Mouse (Mus musculus) midbrain, embryonic 10.5 days (tissue): ENCODE results near the gene Olfr104-ps. TPM values are rescaled to one million over a fixed set of nuclear protein-coding genes. Genes with fewer than 3 reads are reported as not detected.

Experiments
- DNase-seq: peaks from one replicate; pipeline ENCODE4 v3.0.0-alpha.2; 2017; ENCODE audit warnings: low spot score
- H3K27ac ChIP-seq: fragments of 300-500 bp; sonication (generic); replicated peaks from 2 replicates; pipeline ENCODE4 v1.5.1; 2016; ENCODE audit warnings: mild to moderate bottlenecking
- H3K27me3 ChIP-seq: fragments of 300-500 bp; sonication (generic); 2 replicates; pipeline ENCODE4 v1.6.1; 2016; ENCODE audit warnings: low read depth, mild to moderate bottlenecking; ENCODE audit not compliant: poor library complexity, severe bottlenecking
- H3K36me3 ChIP-seq: fragments of 300-500 bp; sonication (generic); 2 replicates; pipeline ENCODE4 v1.6.1; 2016; ENCODE audit warnings: mild to moderate bottlenecking, moderate library complexity
- H3K4me1 ChIP-seq: fragments of 300-500 bp; sonication (generic); 2 replicates; pipeline ENCODE4 v1.6.1; 2016
- H3K4me3 ChIP-seq: fragments of 300-500 bp; sonication (generic); 2 replicates; pipeline ENCODE4 v1.5.1; 2016; ENCODE audit warnings: mild to moderate bottlenecking, moderate library complexity
- H3K9me3 ChIP-seq: fragments of 300-500 bp; sonication (generic); replicated peaks from 2 replicates; pipeline ENCODE4 v1.6.1; 2016; ENCODE audit warnings: mild to moderate bottlenecking
- WGBS: fragments of 180-500 bp; shearing (Covaris S2); methylation state at CpG from one replicate; pipeline ENCODE4 v1.1.7; 2016; 5-methylcytosine and 5-hydroxymethylcytosine counted together
- polyA plus RNA-seq: library from polyadenylated mRNA; unstranded; fragments of >200 nt; fragmentation: Nextera tagmentation; extraction: Ambion mirVana; gene quantifications from 2 replicates; pipeline ENCODE4 v1.2.1, GENCODE M21; 2016

Gene Olfr104-ps
- not detected in 2 replicates for polyA plus RNA-seq

- no peaks in the 10 kb centered on the region for H3K4me1 ChIP-seq
- H3K27ac ChIP-seq, result no peak within 1 kb of the TSS
- H3K4me3 ChIP-seq, result no peak within 1 kb of the TSS
- H3K9me3 ChIP-seq, result no peaks in the 10 kb centered on the region
- H3K36me3 ChIP-seq, result no peaks in the 10 kb centered on the region
- H3K27me3 ChIP-seq, result no peaks in the 10 kb centered on the region
- no peak for DNase-seq
These were observed at the start of gene Olfr104-ps for GRCm38 (mm10) chr17:37359282-37359681. TSS of gene Olfr104-ps (plus strand) at chr17:37359582.

GRCm38 (mm10) chr17:37310146-37310699 is 49.2 kb upstream of the Olfr104-ps start:
- WGBS, result 61% methylated on average over 2 of the region's 2 CpGs
- H3K9me3 ChIP-seq, result no peaks in the 10 kb centered on the region
- H3K27me3 ChIP-seq, result no peaks in the 10 kb centered on the region
- DNase-seq, result no peak
- H3K36me3 ChIP-seq, result no peaks in the 10 kb centered on the region
- no peak overlapping the region for H3K4me3 ChIP-seq
- H3K4me1 ChIP-seq, result no peaks in the 10 kb centered on the region
- H3K27ac ChIP-seq, result no peak overlapping the region

GRCm38 (mm10) chr17:37316954-37317353 is 42.4 kb upstream of the Olfr104-ps start, which contains the start of gene Olfr102:
TSS of gene Olfr102 (minus strand) at chr17:37317054.
- Histone ChIP-seq H3K9me3 (peaks cover 5% of the 10 kb centered on the region; the same call in 1 of the 2 replicates), H3K4me3 (no peak within 1 kb of the TSS), H3K27ac (no peak within 1 kb of the TSS), H3K36me3 (no peaks in the 10 kb centered on the region), H3K27me3 (no peaks in the 10 kb centered on the region), H3K4me1 (no peaks in the 10 kb centered on the region)
- no peak for DNase-seq

GRCm38 (mm10) chr17:37339598-37339997 is 19.8 kb upstream of the Olfr104-ps start, which contains the start of gene Olfr103:
TSS of gene Olfr103 (minus strand) at chr17:37339698.
- Histone ChIP-seq H3K27me3 (no peaks in the 10 kb centered on the region), H3K9me3 (no peaks in the 10 kb centered on the region), H3K4me1 (no peaks in the 10 kb centered on the region), H3K4me3 (no peak within 1 kb of the TSS), H3K27ac (no peak within 1 kb of the TSS), H3K36me3 (no peaks in the 10 kb centered on the region)
- 93% methylated on average over 2 of the region's 2 CpGs for WGBS
- DNase-seq, result no peak

- H3K9me3 ChIP-seq, result no peaks in the 10 kb centered on the region
- H3K36me3 ChIP-seq, result no peaks in the 10 kb centered on the region
- H3K4me3 ChIP-seq, result no peak within 1 kb of the TSS
- no peaks in the 10 kb centered on the region for H3K27me3 ChIP-seq
- no peaks in the 10 kb centered on the region for H3K4me1 ChIP-seq
- no peak within 1 kb of the TSS for H3K27ac ChIP-seq
- DNase-seq, result no peak
These were observed 19.4 kb downstream of the Olfr104-ps start, which contains the start of gene Olfr105-ps for GRCm38 (mm10) chr17:37378733-37379132. TSS of gene Olfr105-ps (plus strand) at chr17:37379033.

- no peak for DNase-seq
- H3K27ac ChIP-seq, result no peak within 1 kb of the TSS
- no peaks in the 10 kb centered on the region for H3K36me3 ChIP-seq
- no peaks in the 10 kb centered on the region for H3K27me3 ChIP-seq
- no peaks in the 10 kb centered on the region for H3K4me1 ChIP-seq
- 84% methylated on average over 1 of the region's 1 CpGs for WGBS
- no peaks in the 10 kb centered on the region for H3K9me3 ChIP-seq
- H3K4me3 ChIP-seq, result no peak within 1 kb of the TSS
These were observed 30.7 kb downstream of the Olfr104-ps start, which contains the start of gene Olfr106-ps for GRCm38 (mm10) chr17:37390093-37390492. TSS of gene Olfr106-ps (plus strand) at chr17:37390393.

GRCm38 (mm10) chr17:37398926-37399325 is 39.5 kb downstream of the Olfr104-ps start, which contains the start of gene Olfr107:
TSS of gene Olfr107 (plus strand) at chr17:37399226.
- H3K4me1 ChIP-seq, result no peaks in the 10 kb centered on the region
- H3K27me3 ChIP-seq, result no peaks in the 10 kb centered on the region
- H3K27ac ChIP-seq, result no peak within 1 kb of the TSS
- no peaks in the 10 kb centered on the region for H3K9me3 ChIP-seq
- DNase-seq, result no peak
- H3K4me3 ChIP-seq, result no peak within 1 kb of the TSS
- 85% methylated on average over 3 of the region's 3 CpGs for WGBS
- H3K36me3 ChIP-seq, result no peaks in the 10 kb centered on the region

GRCm38 (mm10) chr17:37413380-37413779 is 54.0 kb downstream of the Olfr104-ps start:
- no peak overlapping the region for H3K27ac ChIP-seq
- no peak for DNase-seq
- no peaks in the 10 kb centered on the region for H3K27me3 ChIP-seq
- peaks cover 8% of the 10 kb centered on the region; the same call in 1 of the 2 replicates for H3K9me3 ChIP-seq
- no peak overlapping the region for H3K4me3 ChIP-seq
- H3K4me1 ChIP-seq, result no peaks in the 10 kb centered on the region
- no peaks in the 10 kb centered on the region for H3K36me3 ChIP-seq

Other genes starting within 250 kb of the Olfr104-ps start
- not detected in 2 replicates for gene Olfr92, start 239.5 kb upstream of the Olfr104-ps start, polyA plus RNA-seq
- gene Olfr93, start 198.1 kb upstream of the Olfr104-ps start, polyA plus RNA-seq, result not detected in 2 replicates
- gene Ubd, start 165.7 kb upstream of the Olfr104-ps start, polyA plus RNA-seq, result not detected in 2 replicates
- not detected in 2 replicates for gene Olfr94, start 158.6 kb upstream of the Olfr104-ps start, polyA plus RNA-seq
- not detected in 2 replicates for gene Olfr95, start 146.5 kb upstream of the Olfr104-ps start, polyA plus RNA-seq
- gene Olfr96, start 139.4 kb upstream of the Olfr104-ps start, polyA plus RNA-seq, result not detected in 2 replicates
- gene Olfr97, start 122.3 kb upstream of the Olfr104-ps start, polyA plus RNA-seq, result not detected in 2 replicates
- not detected in 2 replicates for gene Olfr98, start 95.8 kb upstream of the Olfr104-ps start, polyA plus RNA-seq
- gene H2-M3, start 89.4 kb upstream of the Olfr104-ps start, polyA plus RNA-seq, result 1.8 and 2.1 TPM in 2 replicates
- gene Olfr99, start 76.1 kb upstream of the Olfr104-ps start, polyA plus RNA-seq, result not detected in 2 replicates
- gene Olfr101, start 55.3 kb upstream of the Olfr104-ps start, polyA plus RNA-seq, result not detected in 2 replicates
- gene Olfr102, start 42.5 kb upstream of the Olfr104-ps start, polyA plus RNA-seq, result not detected in 2 replicates
- gene Olfr103, start 19.9 kb upstream of the Olfr104-ps start, polyA plus RNA-seq, result not detected in 2 replicates
- not detected in 2 replicates for gene Olfr105-ps, start 19.5 kb downstream of the Olfr104-ps start, polyA plus RNA-seq
- not detected in 2 replicates for gene Olfr106-ps, start 30.8 kb downstream of the Olfr104-ps start, polyA plus RNA-seq
- gene Olfr107, start 39.6 kb downstream of the Olfr104-ps start, polyA plus RNA-seq, result not detected in 2 replicates
- not detected in 2 replicates for gene Olfr108, start 85.9 kb downstream of the Olfr104-ps start, polyA plus RNA-seq
- gene Olfr109, start 99.3 kb downstream of the Olfr104-ps start, polyA plus RNA-seq, result not detected in 2 replicates
- gene H2-M2, start 124.0 kb downstream of the Olfr104-ps start, polyA plus RNA-seq, result not detected in 2 replicates
- gene Olfr110, start 132.9 kb downstream of the Olfr104-ps start, polyA plus RNA-seq, result not detected in 2 replicates
- gene Olfr111, start 148.4 kb downstream of the Olfr104-ps start, polyA plus RNA-seq, result not detected in 2 replicates
- not detected in 2 replicates for gene Olfr112, start 209.9 kb downstream of the Olfr104-ps start, polyA plus RNA-seq
- gene Olfr113, start 218.1 kb downstream of the Olfr104-ps start, polyA plus RNA-seq, result not detected in 2 replicates
- gene Olfr114, start 233.2 kb downstream of the Olfr104-ps start, polyA plus RNA-seq, result not detected in 2 replicates